In the genomic region with DNA sequence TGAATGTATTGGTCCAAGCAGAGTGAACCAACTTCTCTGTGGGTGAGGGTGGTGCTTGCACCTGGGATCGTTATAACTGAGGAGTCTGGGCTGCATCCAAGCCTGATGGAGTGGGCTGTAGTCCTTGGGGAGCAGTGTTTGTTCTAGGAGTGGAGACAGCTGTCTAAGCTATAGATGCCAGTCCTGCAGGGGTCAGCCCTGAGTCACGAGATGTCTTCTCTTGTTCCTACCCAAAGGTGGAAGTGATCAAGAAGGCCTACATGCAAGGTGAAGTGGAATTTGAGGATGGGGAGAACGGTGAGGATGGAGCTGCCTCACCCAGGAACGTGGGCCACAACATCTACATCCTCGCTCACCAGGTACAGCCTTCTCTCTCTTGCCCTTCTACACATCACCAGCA, we compare ENCODE assay signal across 13 mouse cellular contexts.
DNase-seq lines count a peak whose midpoint lies in the region; ATAC-seq and TF ChIP-seq lines count a peak whose summit lies in the region.
"Had no signal": no experiment of that assay in that cellular context is flagged by ENCODE, and none has a peak within 500 bp of the region (broad histone marks: within the 10 kb centered on the region; RNA-seq: fewer than 3 reads in every experiment).

No protein-coding gene starts in this region.

- no peak for TF ChIP-seq EP300 in heart, postnatal 0 days (IDR thresholded peaks at IDR 0.05; ENCODE audit: low read depth)

- no peak for DNase-seq in heart, postnatal 0 days (ENCODE audit: low spot score)
- DNase-seq in heart, adult 9 months (ENCODE audit: low spot score in 2 of 2), result no peak
- DNase-seq in midbrain, postnatal 0 days (ENCODE audit: low spot score), result no peak
- no peak for DNase-seq in midbrain, embryonic 14.5 days
- no peak for DNase-seq in Muller cell, postnatal 12 days (ENCODE audit: inconsistent ontology term)

- ATAC-seq in heart, postnatal 0 days (ENCODE audit: insufficient read depth, low read depth), result no peak
- ATAC-seq in midbrain, postnatal 0 days (ENCODE audit: low FRiP score), result no peak
- ATAC-seq in midbrain, embryonic 14.5 days (ENCODE audit: low FRiP score, low TSS enrichment), result no peak
- peak; percentile 44 for ATAC-seq in activated CD4-positive, CD25-positive, alpha-beta regulatory T cell, adult 4 months
- peak; percentile 58; the same call in 1 of the 2 replicates for ATAC-seq in neutrophil, adult 5-6 weeks (ENCODE audit: extremely low read depth, insufficient number of reproducible peaks, low FRiP score, poor library complexity, severe bottlenecking)
- no peak for ATAC-seq in forebrain, embryonic 15.5 days (replicated peaks)
- ATAC-seq: forebrain, embryonic 13.5 days; hindbrain, postnatal 0 days; midbrain, embryonic 15.5 days had no signal

- 0 out of 2 replicates have a peak, but pooled peaks cover 11% of the 10 kb centered on the region for H3K4me1 ChIP-seq in heart, postnatal 0 days (ENCODE audit: control insufficient read depth, insufficient read depth)
- H3K4me1 ChIP-seq in midbrain, postnatal 0 days (ENCODE audit: insufficient read depth, low read length), result no peaks in the 10 kb centered on the region
- H3K4me1 ChIP-seq in midbrain, embryonic 14.5 days (ENCODE audit: control insufficient read depth, insufficient read depth, low read length), result no peaks in the 10 kb centered on the region
- no peaks in the 10 kb centered on the region for H3K4me1 ChIP-seq in forebrain, embryonic 15.5 days
- H3K4me1 ChIP-seq: forebrain, embryonic 13.5 days; liver, embryonic 15.5 days had no signal

- H3K4me2 ChIP-seq in heart, postnatal 0 days (ENCODE audit: low read depth, low read length), result no peak overlapping the region
- H3K4me2 ChIP-seq in midbrain, postnatal 0 days (ENCODE audit: low read depth, low read length, poor library complexity, severe bottlenecking), result no peak overlapping the region
- no peak overlapping the region for H3K4me2 ChIP-seq in midbrain, embryonic 14.5 days (ENCODE audit: low read length)
- no peak overlapping the region for H3K4me2 ChIP-seq in forebrain, embryonic 15.5 days (replicated peaks)
- H3K4me2 ChIP-seq: forebrain, embryonic 13.5 days; heart, embryonic 11.5 days; liver, embryonic 15.5 days; midbrain, embryonic 15.5 days had no signal

- H3K9ac ChIP-seq in heart, postnatal 0 days (replicated peaks; ENCODE audit: low read depth, low read length), result no peak overlapping the region
- no peak overlapping the region for H3K9ac ChIP-seq in midbrain, postnatal 0 days (replicated peaks; ENCODE audit: low read length, poor library complexity, severe bottlenecking)
- H3K9ac ChIP-seq in midbrain, embryonic 14.5 days (replicated peaks; ENCODE audit: low read length), result no peak overlapping the region
- no peak overlapping the region for H3K9ac ChIP-seq in forebrain, embryonic 15.5 days (replicated peaks)
- H3K9ac ChIP-seq: forebrain, embryonic 13.5 days; liver, embryonic 15.5 days; midbrain, embryonic 15.5 days had no signal

- no peaks in the 10 kb centered on the region for H3K27me3 ChIP-seq in heart, postnatal 0 days (ENCODE audit: control insufficient read depth, insufficient read depth, low read length)
- no peaks in the 10 kb centered on the region for H3K27me3 ChIP-seq in midbrain, postnatal 0 days (ENCODE audit: insufficient read depth, low read length)
- no peaks in the 10 kb centered on the region for H3K27me3 ChIP-seq in midbrain, embryonic 14.5 days (ENCODE audit: control insufficient read depth, insufficient read depth, low read length)
- no peaks in the 10 kb centered on the region for H3K27me3 ChIP-seq in forebrain, embryonic 15.5 days
- H3K27me3 ChIP-seq: forebrain, embryonic 13.5 days; liver, embryonic 15.5 days; midbrain, embryonic 15.5 days had no signal

- 75% methylated on average over 5 of the region's 5 CpGs for WGBS in heart, postnatal 0 days
- WGBS in midbrain, postnatal 0 days, result 94% methylated on average over 5 of the region's 5 CpGs
- WGBS in midbrain, embryonic 14.5 days, result 91% methylated on average over 5 of the region's 5 CpGs
- WGBS in forebrain, embryonic 15.5 days, result 86% methylated on average over 5 of the region's 5 CpGs

- no peak overlapping the region for H3K27ac ChIP-seq in heart, postnatal 0 days (ENCODE audit: low read depth)
- no peak overlapping the region for H3K27ac ChIP-seq in midbrain, postnatal 0 days (ENCODE audit: low read depth, low read length)
- no peak overlapping the region for H3K27ac ChIP-seq in midbrain, embryonic 14.5 days (replicated peaks; ENCODE audit: low read depth, low read length)
- no peak overlapping the region for H3K27ac ChIP-seq in forebrain, embryonic 15.5 days (replicated peaks)
- H3K27ac ChIP-seq: forebrain, embryonic 13.5 days; hindbrain, postnatal 0 days; liver, embryonic 15.5 days; midbrain, embryonic 15.5 days had no signal

- no peaks in the 10 kb centered on the region for H3K9me3 ChIP-seq in heart, postnatal 0 days (replicated peaks; ENCODE audit: control insufficient read depth, low read length)
- H3K9me3 ChIP-seq in midbrain, postnatal 0 days (ENCODE audit: low read length), result no peaks in the 10 kb centered on the region
- H3K9me3 ChIP-seq in midbrain, embryonic 14.5 days (ENCODE audit: control insufficient read depth, low read length), result no peaks in the 10 kb centered on the region
- H3K9me3 ChIP-seq in forebrain, embryonic 15.5 days, result no peaks in the 10 kb centered on the region
- H3K9me3 ChIP-seq: forebrain, embryonic 13.5 days; liver, embryonic 15.5 days; midbrain, embryonic 15.5 days had no signal

- TF ChIP-seq CTCF in heart, postnatal 0 days (IDR thresholded peaks at IDR 0.05; ENCODE audit: low read depth), result peak; percentile 34; the same call in 1 of the 2 replicates
- TF ChIP-seq CTCF in midbrain, postnatal 0 days (IDR thresholded peaks at IDR 0.05), result 0 out of 2 replicates have a peak, but pooled peaks have one; percentile 4

- no peak overlapping the region for H3K4me3 ChIP-seq in heart, postnatal 0 days (ENCODE audit: low read depth, low read length)
- no peak overlapping the region for H3K4me3 ChIP-seq in midbrain, postnatal 0 days (ENCODE audit: low read depth, low read length)
- no peak overlapping the region for H3K4me3 ChIP-seq in midbrain, embryonic 14.5 days (replicated peaks; ENCODE audit: low read depth, low read length)
- no peak overlapping the region for H3K4me3 ChIP-seq in forebrain, embryonic 15.5 days
- H3K4me3 ChIP-seq: forebrain, embryonic 13.5 days; liver, embryonic 15.5 days; midbrain, embryonic 15.5 days had no signal

- H3K36me3 ChIP-seq in heart, postnatal 0 days (replicated peaks; ENCODE audit: control insufficient read depth, insufficient read depth, low read length), result peaks cover 56% of the 10 kb centered on the region
- H3K36me3 ChIP-seq in midbrain, postnatal 0 days (ENCODE audit: insufficient read depth, low read length), result no peaks in the 10 kb centered on the region
- no peaks in the 10 kb centered on the region for H3K36me3 ChIP-seq in midbrain, embryonic 14.5 days (ENCODE audit: control insufficient read depth, insufficient read depth, low read length)
- 0 out of 2 replicates have a peak, but pooled peaks cover 2% of the 10 kb centered on the region for H3K36me3 ChIP-seq in forebrain, embryonic 15.5 days
- H3K36me3 ChIP-seq: liver, embryonic 15.5 days; midbrain, embryonic 15.5 days had no signal

Comparison
In these comparisons a context has a peak if more than half of its experiments do, and no peak if none do; other contexts are left out.
1. ATAC-seq: peak in activated CD4-positive, CD25-positive, alpha-beta regulatory T cell, adult 4 months (single experiment) and neutrophil, adult 5-6 weeks (single experiment); none in heart, postnatal 0 days (single experiment), midbrain, postnatal 0 days (single experiment), midbrain, embryonic 14.5 days (single experiment) and forebrain, embryonic 15.5 days (single experiment).